Mouse (Mus musculus) midbrain, embryonic 12.5 days (tissue): ENCODE results near the gene Gimap3. TPM values are rescaled to one million over a fixed set of nuclear protein-coding genes. Genes with fewer than 3 reads are reported as not detected.

Source experiments
- ATAC-seq: fragments of 200-750 bp; cut with Nextera tagmentation; 2 replicates; pipeline ENCODE4 v1.8.0; 2017; ENCODE audit warnings: low read depth, moderate TSS enrichment, moderate library complexity; ENCODE audit not compliant: low FRiP score
- H3K27ac ChIP-seq: fragments of 300-500 bp; sonication (generic); replicated peaks from 2 replicates; pipeline ENCODE4 v1.5.1; 2016; ENCODE audit warnings: mild to moderate bottlenecking
- H3K27me3 ChIP-seq: fragments of 300-500 bp; sonication (generic); 2 replicates; pipeline ENCODE4 v1.6.1; 2016; ENCODE audit warnings: mild to moderate bottlenecking
- H3K36me3 ChIP-seq: fragments of 300-500 bp; sonication (generic); 2 replicates; pipeline ENCODE4 v1.6.1; 2016
- H3K4me1 ChIP-seq: fragments of 300-500 bp; sonication (generic); 2 replicates; pipeline ENCODE4 v1.6.1; 2016
- H3K4me2 ChIP-seq: fragments of 300-500 bp; sonication (generic); replicated peaks from 2 replicates; pipeline ENCODE4 v1.6.1; 2016; ENCODE audit warnings: mild to moderate bottlenecking, moderate library complexity
- H3K4me3 ChIP-seq: fragments of 300-500 bp; sonication (generic); 2 replicates; pipeline ENCODE4 v1.5.1; 2016; ENCODE audit warnings: mild to moderate bottlenecking
- H3K9ac ChIP-seq: fragments of 300-500 bp; sonication (generic); replicated peaks from 2 replicates; pipeline ENCODE4 v1.6.1; 2016; ENCODE audit warnings: mild to moderate bottlenecking, moderate library complexity
- H3K9me3 ChIP-seq: fragments of 300-500 bp; sonication (generic); 2 replicates; pipeline ENCODE4 v1.6.1; 2016; ENCODE audit warnings: mild to moderate bottlenecking
- WGBS: fragments of 180-500 bp; shearing (Covaris S2); methylation state at CpG from one replicate; pipeline ENCODE4 v1.1.7; 2016; 5-methylcytosine and 5-hydroxymethylcytosine counted together
- polyA plus RNA-seq: library from polyadenylated mRNA; unstranded; fragments of >200 nt; fragmentation: Nextera tagmentation; extraction: Ambion mirVana; gene quantifications from 2 replicates; pipeline ENCODE4 v1.2.1, GENCODE M21; 2016

The Gimap3 gene
- polyA plus RNA-seq, 1 experiment from 2014 or later, result not detected

- Histone ChIP-seq H3K4me3 (no peak within 1 kb of the TSS), H3K36me3 (no peaks in the 10 kb centered on the region), H3K27ac (no peak within 1 kb of the TSS), H3K9me3 (no peaks in the 10 kb centered on the region), H3K4me2 (no peak within 1 kb of the TSS), H3K27me3 (no peaks in the 10 kb centered on the region), H3K9ac (no peak within 1 kb of the TSS), H3K4me1 (no peaks in the 10 kb centered on the region)
- no peak for ATAC-seq
- WGBS, result 59% methylated on average over 2 of the region's 2 CpGs
Observed at GRCm38 (mm10) chr6:48718455-48718854, 52.2 kb downstream of the Gimap3 start, which contains the start of the genes Gm28053 and Gimap7. Gm28053 (plus strand) TSS chr6:48718607. Gimap7 (plus strand) TSS chr6:48718621.

Other genes starting within 250 kb of the Gimap3 start
- 85.7 and 89.9 TPM in 2 replicates for gene Atp6v0e2, start 233.2 kb downstream of the Gimap3 start, polyA plus RNA-seq
- 18.1 and 22.3 TPM in 2 replicates for gene Lrrc61, start 216.1 kb downstream of the Gimap3 start, polyA plus RNA-seq
- gene Rarres2, start 198.1 kb downstream of the Gimap3 start, polyA plus RNA-seq, result 1.7 and 3.1 TPM in 2 replicates
- gene Gm45021, start 181.2 kb downstream of the Gimap3 start, polyA plus RNA-seq, result not detected in 2 replicates
- 50.1 and 54.1 TPM in 2 replicates for gene Repin1, start 177.0 kb downstream of the Gimap3 start, polyA plus RNA-seq
- gene Gm44965, start 176.9 kb downstream of the Gimap3 start, polyA plus RNA-seq, result 0.65 TPM in 1 of 2 replicates, not detected in the other
- gene Zfp775, start 168.8 kb downstream of the Gimap3 start, polyA plus RNA-seq, result 13.3 and 15.7 TPM in 2 replicates
- 1.4 and 1.5 TPM in 2 replicates for gene AI854703, start 144.1 kb downstream of the Gimap3 start, polyA plus RNA-seq
- 0.45 and 0.77 TPM in 2 replicates for gene Gimap8, start 123.6 kb downstream of the Gimap3 start, polyA plus RNA-seq
- 1.7 and 2.6 TPM in 2 replicates for gene Gimap9, start 94.7 kb downstream of the Gimap3 start, polyA plus RNA-seq
- gene Gimap4, start 86.3 kb downstream of the Gimap3 start, polyA plus RNA-seq, result 2.3 and 3.0 TPM in 2 replicates
- 5.7 and 6.9 TPM in 2 replicates for gene Gimap6, start 62.6 kb downstream of the Gimap3 start, polyA plus RNA-seq
- not detected in 2 replicates for gene Gm28053, start 52.2 kb downstream of the Gimap3 start, polyA plus RNA-seq
- gene Gimap7, start 52.2 kb downstream of the Gimap3 start, polyA plus RNA-seq, result not detected in 2 replicates
- gene Gimap1, start 31.8 kb downstream of the Gimap3 start, polyA plus RNA-seq, result 5.0 and 5.5 TPM in 2 replicates
- 0.87 and 0.97 TPM in 2 replicates for gene Gimap5, start 24.7 kb downstream of the Gimap3 start, polyA plus RNA-seq
- gene Tmem176a, start 70.1 kb upstream of the Gimap3 start, polyA plus RNA-seq, result 18.5 and 18.6 TPM in 2 replicates
- gene Tmem176b, start 70.6 kb upstream of the Gimap3 start, polyA plus RNA-seq, result 64.5 and 86.7 TPM in 2 replicates
- gene Aoc1, start 102.0 kb upstream of the Gimap3 start, polyA plus RNA-seq, result not detected in 2 replicates
- gene 1600015I10Rik, start 159.0 kb upstream of the Gimap3 start, polyA plus RNA-seq, result not detected in 2 replicates
- gene Doxl2, start 204.1 kb upstream of the Gimap3 start, polyA plus RNA-seq, result not detected in 2 replicates
- gene Svs1, start 216.0 kb upstream of the Gimap3 start, polyA plus RNA-seq, result not detected in 2 replicates